Mouse (Mus musculus) regulatory T cell (primary cell): ENCODE measurements at regions not wholly inside any gene's neighbourhood (a gene's known extent, or its start where the extent isn't known, plus 50 kb on each side); places are given as distances from the start of the nearest gene placed in this dataset.
"Not testable (repeated sequence)": the region's sequence is repeated elsewhere in the genome, so short reads cannot be mapped to it uniquely, and the experiment has no call there.

Experiments used
- in situ Hi-C: fragments of 300-600 bp; cut with MboI, MseI; formaldehyde crosslinking; loops from one replicate; pipeline ENCODE4 v1.15.1; 2025; ENCODE audit warnings: high pct_unique_total_duplicates

GRCm38 (mm10) chr1:128535537-128536150 lies 56.4 kb downstream of the Cxcr4 start:
- in situ Hi-C loops: no loop called here

- in situ Hi-C loops: loop anchor here (5.0 kb wide), 1 partner anchor 80 kb away; no protein-coding TSS in a partner anchor
Measured at GRCm38 (mm10) chr1:128532632-128533031, 59.5 kb downstream of the Cxcr4 start.

- in situ Hi-C loops: loop anchor here (5.0 kb wide), 1 partner anchor 78 kb away; no protein-coding TSS in a partner anchor
Measured at GRCm38 (mm10) chr1:128529808-128530545, 62.1 kb downstream of the Cxcr4 start.

GRCm38 (mm10) chr1:128519234-128519633 lies 72.9 kb downstream of the Cxcr4 start:
- in situ Hi-C loops: no loop called here

- in situ Hi-C loops: no loop called here
Measured at GRCm38 (mm10) chr1:128518514-128518913, 73.6 kb downstream of the Cxcr4 start.

GRCm38 (mm10) chr1:128517351-128517750 lies 74.7 kb downstream of the Cxcr4 start:
- in situ Hi-C loops: no loop called here

GRCm38 (mm10) chr1:128514327-128514726 lies 77.8 kb downstream of the Cxcr4 start:
- in situ Hi-C loops: no loop called here

- in situ Hi-C loops: no loop called here
Measured at GRCm38 (mm10) chr1:128513911-128514310, 78.2 kb downstream of the Cxcr4 start.

- in situ Hi-C loops: no loop called here
Measured at GRCm38 (mm10) chr1:128513153-128513552, 78.9 kb downstream of the Cxcr4 start.

- in situ Hi-C loops: no loop called here
Measured at GRCm38 (mm10) chr1:128508816-128509461, 83.2 kb downstream of the Cxcr4 start.

- in situ Hi-C loops: no loop called here
Measured at GRCm38 (mm10) chr1:128506551-128507313, 85.4 kb downstream of the Cxcr4 start.

- in situ Hi-C loops: no loop called here
Measured at GRCm38 (mm10) chr1:128504371-128504770, 87.2 kb upstream of the Dars start.

GRCm38 (mm10) chr1:128498042-128498772 lies 81.0 kb upstream of the Dars start:
- in situ Hi-C loops: no loop called here

- in situ Hi-C loops: no loop called here
Measured at GRCm38 (mm10) chr1:128492251-128492650, 75.1 kb upstream of the Dars start.

- in situ Hi-C loops: not testable (repeated sequence)
Measured at GRCm38 (mm10) chr1:128487181-128487580, 70.0 kb upstream of the Dars start.

- in situ Hi-C loops: no loop called here
Measured at GRCm38 (mm10) chr1:128478376-128478775, 61.2 kb upstream of the Dars start.

GRCm38 (mm10) chr1:128477653-128478052 lies 60.5 kb upstream of the Dars start:
- in situ Hi-C loops: no loop called here

GRCm38 (mm10) chr1:128472713-128473230 lies 55.6 kb upstream of the Dars start:
- in situ Hi-C loops: no loop called here

- in situ Hi-C loops: no loop called here
Measured at GRCm38 (mm10) chr1:128472022-128472712, 55.0 kb upstream of the Dars start.

- in situ Hi-C loops: no loop called here
Measured at GRCm38 (mm10) chr1:128470786-128471185, 53.6 kb upstream of the Dars start.
